Mouse (Mus musculus) thymus, postnatal 4 days (tissue): ENCODE measurements at regions not wholly inside any gene's neighbourhood (a gene's known extent, or its start where the extent isn't known, plus 50 kb on each side); places are given as distances from the start of the nearest gene placed in this dataset.

Experiments
- DNase-seq: peaks from one replicate; pipeline ENCODE4 v3.0.0; 2021

GRCm38 (mm10) chr4:87718166-87718805 is 314.9 kb downstream of the Mllt3 start:
- DNase-seq: no peak

GRCm38 (mm10) chr4:87715212-87715933 is 317.8 kb downstream of the Mllt3 start:
- no peak for DNase-seq

DNA sequence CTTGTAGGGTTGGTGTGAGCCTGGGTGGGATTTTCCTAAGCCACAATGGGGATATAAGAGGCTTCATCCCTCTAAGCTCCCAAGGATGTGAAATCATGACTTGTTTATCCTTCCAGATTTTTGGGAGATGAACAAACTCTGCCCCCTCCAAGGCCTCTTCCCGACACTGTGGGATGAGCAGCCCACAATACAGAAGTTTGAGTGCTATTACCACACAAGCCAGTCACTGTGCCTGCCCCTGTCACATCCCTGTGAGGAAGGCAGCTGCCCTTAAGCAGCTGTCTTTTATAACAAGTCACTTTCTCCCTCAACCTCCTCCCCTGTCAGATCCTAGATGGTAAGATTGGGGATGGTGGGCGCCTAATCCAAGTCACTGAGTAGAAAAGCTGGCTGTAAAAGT is 320.5 kb downstream of the Mllt3 start:
- DNase-seq: no peak

- no peak for DNase-seq
Measured at GRCm38 (mm10) chr4:87712286-87712685, 320.9 kb downstream of the Mllt3 start.

DNA sequence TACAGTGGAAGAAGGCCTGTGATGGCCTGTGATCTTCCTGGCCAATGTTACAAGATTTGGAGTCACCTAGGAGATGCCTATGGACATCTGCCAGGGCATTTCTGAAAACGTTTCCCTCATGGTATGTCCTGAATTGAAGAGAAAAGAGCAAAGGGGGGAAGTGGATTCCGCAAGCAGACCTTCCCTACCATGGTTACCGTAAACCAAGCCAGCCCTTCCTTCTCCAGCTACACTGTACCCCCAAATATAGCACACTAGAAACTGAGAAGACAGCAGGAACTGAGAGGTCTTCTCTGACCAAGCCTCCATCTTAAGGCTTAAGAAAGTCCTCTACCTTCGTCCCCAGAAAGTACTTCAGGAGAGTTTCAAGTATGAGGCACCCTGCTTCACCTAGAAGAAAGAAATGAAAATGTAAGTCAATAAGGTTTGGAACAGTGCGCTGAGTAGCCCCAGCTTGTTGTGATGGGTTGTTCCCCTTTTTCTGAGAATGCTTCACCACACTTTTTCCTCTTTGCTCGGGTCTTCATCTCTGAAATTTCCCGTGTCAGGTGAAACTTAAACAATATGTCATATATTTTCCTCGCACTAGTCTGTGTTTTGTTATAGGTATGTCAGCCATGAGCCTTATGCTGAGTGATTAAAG is 321.9 kb downstream of the Mllt3 start:
- no peak for DNase-seq

DNA sequence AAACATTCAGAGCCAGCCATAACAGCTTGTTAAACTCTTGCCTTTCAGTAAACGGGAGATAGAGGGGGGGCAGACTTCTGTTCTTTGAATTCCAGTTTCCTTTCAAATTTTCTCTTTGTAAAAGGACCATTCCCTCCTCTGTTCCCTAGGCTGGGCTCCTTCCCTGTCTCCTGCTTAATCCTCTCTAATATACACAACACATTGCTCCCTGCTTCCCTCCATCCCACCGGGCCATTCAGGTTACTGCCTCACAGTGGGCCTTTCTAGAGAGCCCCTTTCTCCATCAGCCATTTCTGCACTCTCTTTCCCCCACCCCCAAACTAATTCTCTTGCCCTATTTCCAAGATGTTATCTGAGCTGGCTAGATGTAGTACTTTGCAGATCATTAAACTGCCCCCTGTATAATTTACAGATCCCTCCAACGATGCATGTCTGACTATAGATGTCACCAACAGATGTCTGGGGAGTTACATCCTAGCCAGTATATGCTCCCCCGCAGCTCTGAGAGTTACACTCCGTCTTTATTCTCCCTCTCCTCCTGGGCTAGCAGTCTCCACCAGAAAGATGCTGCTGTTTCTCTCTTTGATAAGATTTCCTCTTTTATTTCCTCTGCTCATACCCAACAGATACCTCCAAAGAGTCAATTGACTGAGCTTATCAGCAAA is 324.1 kb downstream of the Mllt3 start:
- DNase-seq: no peak

DNA sequence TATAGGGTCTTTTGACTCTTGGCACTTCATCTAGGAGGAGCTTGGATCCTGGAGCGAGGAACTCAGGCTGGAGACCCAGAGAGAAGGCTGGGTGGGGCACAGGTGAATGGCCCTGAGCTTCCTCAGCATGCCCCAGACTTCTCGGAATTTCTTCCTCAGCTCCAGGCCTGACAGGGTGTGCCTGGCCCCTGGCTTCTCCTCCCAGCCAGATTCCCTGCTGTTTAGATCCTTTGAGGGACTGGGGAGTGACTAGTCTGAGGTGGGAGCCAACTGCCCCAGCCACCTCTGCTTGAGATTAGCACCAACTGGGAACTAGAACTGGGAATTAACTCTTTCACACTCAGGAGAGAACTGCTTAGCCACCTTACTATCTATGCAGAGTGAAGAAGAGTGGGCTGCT is 325.8 kb downstream of the Mllt3 start:
- no peak for DNase-seq

GRCm38 (mm10) chr4:87702834-87703233 is 330.3 kb downstream of the Mllt3 start:
- no peak for DNase-seq

DNA sequence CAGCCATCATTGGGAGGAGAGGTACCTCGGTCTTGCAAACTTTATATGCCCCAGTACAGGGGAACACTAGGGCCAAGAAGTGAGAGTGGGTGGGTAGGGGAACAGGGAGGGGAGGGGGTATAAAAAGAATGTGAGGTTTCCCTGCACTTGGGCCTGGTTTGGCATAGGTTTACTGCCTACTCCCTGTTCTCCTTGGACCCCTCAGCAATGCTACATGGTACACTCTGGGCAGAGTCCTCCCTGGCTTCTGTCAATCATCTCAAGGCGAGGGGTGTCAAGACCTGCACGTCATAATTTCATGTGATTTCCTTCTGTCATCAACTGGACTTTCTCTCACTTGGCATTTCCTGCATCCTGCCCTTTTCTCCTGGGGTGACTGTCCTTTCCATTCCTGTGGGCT is 330.9 kb downstream of the Mllt3 start:
- no peak for DNase-seq

DNA sequence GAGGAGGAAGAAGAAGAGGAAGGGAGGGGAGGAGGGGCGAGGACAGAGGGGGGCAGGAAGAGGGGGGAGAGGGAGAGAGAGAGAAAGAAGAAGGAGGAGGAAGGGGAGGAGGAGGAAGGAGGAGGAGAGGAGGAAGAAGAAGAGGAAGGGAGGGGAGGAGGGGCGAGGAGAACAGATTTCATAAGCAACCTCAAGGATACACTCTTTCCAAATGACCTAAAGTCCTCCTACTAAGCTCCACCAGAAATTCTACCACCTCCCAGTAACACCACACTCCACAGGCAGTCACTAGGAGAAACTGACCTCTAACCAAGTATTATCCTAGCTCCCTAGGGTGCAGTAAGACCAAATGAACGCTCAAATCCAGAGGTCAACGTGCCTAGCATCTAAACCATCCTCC is 332.1 kb downstream of the Mllt3 start:
- DNase-seq: no peak

DNA sequence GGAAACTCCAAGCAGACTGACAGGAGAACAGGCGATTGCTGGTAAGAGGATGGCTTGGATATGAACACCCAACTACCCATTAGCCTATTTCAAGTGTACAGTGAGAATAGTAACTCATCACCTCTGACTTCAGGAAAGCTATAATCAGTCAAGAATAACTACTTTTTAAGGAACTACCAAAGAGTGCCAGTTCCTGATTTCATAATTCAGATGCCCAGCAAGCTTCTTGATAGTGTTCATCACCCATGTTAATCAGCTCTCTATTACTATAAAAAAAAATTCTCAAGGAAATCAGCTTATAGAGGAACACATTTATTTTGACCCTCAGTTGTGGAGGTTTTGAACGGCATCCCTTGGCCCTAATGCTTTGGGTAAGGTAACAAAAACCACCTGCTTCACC is 332.7 kb downstream of the Mllt3 start:
- no peak for DNase-seq

- no peak for DNase-seq
Measured at GRCm38 (mm10) chr4:87699586-87699985, 333.6 kb downstream of the Mllt3 start.

DNA sequence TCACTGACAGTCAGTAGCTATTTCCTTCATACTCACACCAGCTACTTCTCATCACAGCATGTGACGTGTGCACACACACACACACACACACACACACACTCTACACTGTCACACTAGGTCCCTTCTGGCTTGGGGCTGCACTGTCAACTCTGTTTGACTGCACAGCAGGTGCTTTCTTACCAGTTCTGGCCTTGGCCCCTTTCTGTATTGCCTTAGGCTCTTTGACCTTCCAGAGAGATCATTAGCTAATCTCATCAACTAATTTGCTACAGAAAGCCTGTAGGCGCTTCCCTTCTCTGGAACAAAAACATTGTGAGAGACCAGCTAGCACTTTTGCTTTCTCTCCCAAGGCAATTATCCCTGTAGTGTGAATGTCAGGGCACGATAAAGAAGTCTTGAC is 334.4 kb downstream of the Mllt3 start:
- no peak for DNase-seq

GRCm38 (mm10) chr4:87696921-87697320 is 336.2 kb downstream of the Mllt3 start:
- no peak for DNase-seq

DNA sequence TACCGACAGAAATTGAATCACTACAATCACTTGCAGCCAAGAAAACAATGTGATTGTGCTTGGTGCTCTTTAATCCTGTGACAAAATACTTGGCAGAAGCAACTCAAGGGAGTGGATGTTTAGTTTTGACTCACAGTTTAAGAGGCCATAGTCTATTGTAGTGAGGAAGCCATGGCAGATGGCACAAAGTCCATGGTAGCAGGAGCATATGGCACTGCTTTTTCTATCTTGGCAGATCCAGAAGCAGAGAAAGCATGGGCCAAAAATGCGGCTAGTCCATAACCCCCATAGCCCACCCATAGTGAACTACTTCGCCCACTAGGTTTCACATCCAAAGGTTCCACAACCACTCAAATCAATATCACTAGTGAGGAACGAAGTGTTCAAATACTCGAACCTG is 337.4 kb downstream of the Mllt3 start:
- DNase-seq: no peak

DNA sequence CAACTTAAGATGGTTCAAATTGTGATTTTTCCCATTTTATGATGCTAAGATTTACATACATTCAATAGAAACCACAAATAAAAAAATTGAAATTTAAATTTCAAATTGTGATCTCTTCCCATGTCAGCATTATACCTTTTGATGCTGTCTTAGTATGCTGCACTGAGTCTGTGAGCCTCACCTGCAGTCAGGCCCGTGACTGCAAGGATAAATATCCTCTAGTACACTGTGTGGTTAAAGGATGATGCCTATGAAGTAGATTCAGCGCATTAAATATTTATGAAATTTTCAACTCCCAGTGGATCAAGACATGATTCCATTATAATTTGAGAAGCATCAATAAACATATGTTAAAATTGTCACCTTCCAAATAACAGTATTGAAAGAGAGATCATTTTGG is 340.4 kb downstream of the Mllt3 start:
- DNase-seq: no peak

GRCm38 (mm10) chr4:87684952-87685351 is 348.2 kb downstream of the Mllt3 start:
- no peak for DNase-seq

DNA sequence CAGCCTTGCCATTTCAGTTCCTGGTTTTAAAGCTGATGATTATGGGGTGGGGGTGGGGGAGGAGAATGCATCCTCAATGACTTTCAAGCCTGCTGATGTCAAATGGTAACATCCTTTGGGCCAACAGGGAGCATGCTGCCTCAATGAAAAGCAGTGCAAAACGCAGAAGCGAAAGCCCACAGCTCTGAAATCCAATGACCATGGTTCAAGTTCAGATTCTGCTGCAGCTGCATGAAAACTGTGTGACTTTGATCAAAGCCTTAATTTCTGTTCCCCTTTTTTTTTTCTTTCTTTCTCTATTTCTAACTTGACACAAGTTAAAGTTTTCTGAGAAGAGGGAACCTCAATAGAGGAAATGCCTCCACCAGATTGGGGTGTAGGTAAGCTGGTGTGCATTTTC is 350.4 kb downstream of the Mllt3 start:
- no peak for DNase-seq

- no peak for DNase-seq
Measured at GRCm38 (mm10) chr4:87671101-87671500, 362.1 kb downstream of the Mllt3 start.

- no peak for DNase-seq
Measured at GRCm38 (mm10) chr4:87670167-87670566, 363.0 kb downstream of the Mllt3 start.

DNA sequence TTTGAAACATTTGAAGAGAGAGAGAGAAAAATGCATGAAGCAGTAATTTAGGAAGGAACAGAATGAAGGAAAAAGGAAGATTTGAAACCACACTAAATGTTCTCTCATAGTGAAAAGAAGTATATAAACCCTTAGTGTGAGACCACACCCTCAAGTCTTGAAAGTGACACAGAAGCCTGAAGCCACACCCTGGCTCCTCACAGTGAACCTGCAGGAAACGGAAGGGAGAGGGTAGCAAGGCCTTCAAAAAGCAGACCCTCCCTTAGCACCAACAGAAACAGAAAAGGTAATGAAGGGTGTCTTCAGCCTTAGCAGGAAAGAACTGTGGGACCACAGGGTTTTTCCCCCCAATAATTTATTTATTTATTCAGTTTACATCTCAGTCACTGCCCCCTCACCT is 363.7 kb downstream of the Mllt3 start:
- DNase-seq: peak; percentile 12

GRCm38 (mm10) chr4:87668314-87668713 is 364.9 kb downstream of the Mllt3 start:
- no peak for DNase-seq

- no peak for DNase-seq
Measured at GRCm38 (mm10) chr4:87667556-87668154, 365.5 kb downstream of the Mllt3 start.
